Mouse (Mus musculus): ENCODE measurements at regions not wholly inside any gene's neighbourhood (a gene's known extent, or its start where the extent isn't known, plus 50 kb on each side); places are given as distances from the start of the nearest gene placed in this dataset.

- no peak for TF ChIP-seq CTCF (IDR thresholded peaks at IDR 0.05; ENCODE audit: borderline replicate concordance, insufficient read depth, low read length)
- TF ChIP-seq POLR2A (IDR thresholded peaks at IDR 0.05; ENCODE audit: low read depth, low read length): no peak
- H3K4me1 ChIP-seq (ENCODE audit: control insufficient read depth, insufficient read depth, low read length): peaks cover 4% of the 10 kb centered on the region; the same call in 1 of the 2 replicates
- H3K4me3 ChIP-seq (ENCODE audit: insufficient read depth, low read length): no peak overlapping the region
- H3K27ac ChIP-seq (ENCODE audit: insufficient read depth, low read length): no peak overlapping the region
Measured at GRCm38 (mm10) chr13:112005421-112005820, 196.6 kb upstream of the Map3k1 start.

GRCm38 (mm10) chr13:112008806-112009205 is 200.0 kb upstream of the Map3k1 start:
- H3K4me3 ChIP-seq (ENCODE audit: insufficient read depth, low read length): no peak overlapping the region
- TF ChIP-seq CTCF (IDR thresholded peaks at IDR 0.05; ENCODE audit: borderline replicate concordance, insufficient read depth, low read length): no peak
- H3K27ac ChIP-seq (ENCODE audit: insufficient read depth, low read length): no peak overlapping the region
- H3K4me1 ChIP-seq (ENCODE audit: control insufficient read depth, insufficient read depth, low read length): no peaks in the 10 kb centered on the region

- Histone ChIP-seq H3K4me1 (ENCODE audit: control insufficient read depth, insufficient read depth, low read length) (no peaks in the 10 kb centered on the region), H3K4me3 (ENCODE audit: insufficient read depth, low read length) (no peak overlapping the region), H3K27ac (ENCODE audit: insufficient read depth, low read length) (no peak overlapping the region)
- TF ChIP-seq POLR2A (IDR thresholded peaks at IDR 0.05; ENCODE audit: low read depth, low read length) (no peak), CTCF (IDR thresholded peaks at IDR 0.05; ENCODE audit: borderline replicate concordance, insufficient read depth, low read length) (no peak)
Measured at GRCm38 (mm10) chr13:112009288-112009687, 200.5 kb upstream of the Map3k1 start.

- Histone ChIP-seq H3K4me3 (ENCODE audit: insufficient read depth, low read length) (no peak overlapping the region), H3K27ac (ENCODE audit: insufficient read depth, low read length) (no peak overlapping the region), H3K4me1 (ENCODE audit: control insufficient read depth, insufficient read depth, low read length) (no peaks in the 10 kb centered on the region)
- TF ChIP-seq CTCF (IDR thresholded peaks at IDR 0.05; ENCODE audit: borderline replicate concordance, insufficient read depth, low read length): no peak
- no peak for TF ChIP-seq POLR2A (IDR thresholded peaks at IDR 0.05; ENCODE audit: low read depth, low read length)
Measured at GRCm38 (mm10) chr13:112010464-112010863, 201.7 kb upstream of the Map3k1 start.

- no peak for TF ChIP-seq CTCF (IDR thresholded peaks at IDR 0.05; ENCODE audit: borderline replicate concordance, insufficient read depth, low read length)
- no peak for TF ChIP-seq POLR2A (IDR thresholded peaks at IDR 0.05; ENCODE audit: low read depth, low read length)
- Histone ChIP-seq H3K27ac (ENCODE audit: insufficient read depth, low read length) (no peak overlapping the region), H3K4me3 (ENCODE audit: insufficient read depth, low read length) (no peak overlapping the region)
Measured at GRCm38 (mm10) chr13:112012640-112013039, 203.8 kb upstream of the Map3k1 start.

GRCm38 (mm10) chr13:112015083-112015482 is 206.3 kb upstream of the Map3k1 start:
- Histone ChIP-seq H3K4me1 (ENCODE audit: control insufficient read depth, insufficient read depth, low read length) (peaks cover 3% of the 10 kb centered on the region; the same call in 1 of the 2 replicates), H3K27ac (ENCODE audit: insufficient read depth, low read length) (no peak overlapping the region), H3K4me3 (ENCODE audit: insufficient read depth, low read length) (no peak overlapping the region)
- no peak for TF ChIP-seq CTCF (IDR thresholded peaks at IDR 0.05; ENCODE audit: borderline replicate concordance, insufficient read depth, low read length)
- TF ChIP-seq POLR2A (IDR thresholded peaks at IDR 0.05; ENCODE audit: low read depth, low read length): no peak

More at GRCm38 (mm10) chr13:112012640-112013039, 203.8 kb upstream of the Map3k1 start:
- H3K4me1 ChIP-seq (ENCODE audit: control insufficient read depth, insufficient read depth, low read length): no peaks in the 10 kb centered on the region

GRCm38 (mm10) chr13:112016280-112016679 is 207.5 kb upstream of the Map3k1 start:
- Histone ChIP-seq H3K4me3 (ENCODE audit: insufficient read depth, low read length) (no peak overlapping the region), H3K27ac (ENCODE audit: insufficient read depth, low read length) (no peak overlapping the region), H3K4me1 (ENCODE audit: control insufficient read depth, insufficient read depth, low read length) (peaks cover 3% of the 10 kb centered on the region; the same call in 1 of the 2 replicates)
- no peak for TF ChIP-seq POLR2A (IDR thresholded peaks at IDR 0.05; ENCODE audit: low read depth, low read length)
- no peak for TF ChIP-seq CTCF (IDR thresholded peaks at IDR 0.05; ENCODE audit: borderline replicate concordance, insufficient read depth, low read length)

- Histone ChIP-seq H3K4me3 (ENCODE audit: insufficient read depth, low read length) (no peak overlapping the region), H3K4me1 (ENCODE audit: control insufficient read depth, insufficient read depth, low read length) (peaks cover 3% of the 10 kb centered on the region; the same call in 1 of the 2 replicates), H3K27ac (ENCODE audit: insufficient read depth, low read length) (peak overlapping the region; percentile 74)
- TF ChIP-seq POLR2A (IDR thresholded peaks at IDR 0.05; ENCODE audit: low read depth, low read length) (no peak), CTCF (IDR thresholded peaks at IDR 0.05; ENCODE audit: borderline replicate concordance, insufficient read depth, low read length) (no peak)
Measured at GRCm38 (mm10) chr13:112018497-112019281, 209.9 kb upstream of the Map3k1 start.

- no peak for TF ChIP-seq CTCF (IDR thresholded peaks at IDR 0.05; ENCODE audit: borderline replicate concordance, insufficient read depth, low read length)
- no peak for TF ChIP-seq POLR2A (IDR thresholded peaks at IDR 0.05; ENCODE audit: low read depth, low read length)
- Histone ChIP-seq H3K4me3 (ENCODE audit: insufficient read depth, low read length) (no peak overlapping the region), H3K27ac (ENCODE audit: insufficient read depth, low read length) (no peak overlapping the region), H3K4me1 (ENCODE audit: control insufficient read depth, insufficient read depth, low read length) (peaks cover 3% of the 10 kb centered on the region; the same call in 1 of the 2 replicates)
Measured at GRCm38 (mm10) chr13:112019575-112019974, 210.8 kb upstream of the Map3k1 start.

GRCm38 (mm10) chr13:112023171-112023570 is 214.4 kb upstream of the Map3k1 start:
- no peak for TF ChIP-seq POLR2A (IDR thresholded peaks at IDR 0.05; ENCODE audit: low read depth, low read length)
- TF ChIP-seq CTCF (IDR thresholded peaks at IDR 0.05; ENCODE audit: borderline replicate concordance, insufficient read depth, low read length): no peak
- Histone ChIP-seq H3K27ac (ENCODE audit: insufficient read depth, low read length) (no peak overlapping the region), H3K4me3 (ENCODE audit: insufficient read depth, low read length) (no peak overlapping the region), H3K4me1 (ENCODE audit: control insufficient read depth, insufficient read depth, low read length) (peaks cover 3% of the 10 kb centered on the region; the same call in 1 of the 2 replicates)

All from embryonic fibroblast, embryonic 13.5 days (primary cell).